Mouse (Mus musculus): ENCODE measurements at regions not wholly inside any gene's neighbourhood (a gene's known extent, or its start where the extent isn't known, plus 50 kb on each side); places are given as distances from the start of the nearest gene placed in this dataset.

- no peak for DNase-seq
Observed at GRCm38 (mm10) chr19:14873986-14874385, 276.1 kb upstream of the Tle4 start.

- DNase-seq = no peak
Observed at GRCm38 (mm10) chr19:14871178-14871867, 273.5 kb upstream of the Tle4 start.

- DNase-seq = peak; percentile 2
Observed at GRCm38 (mm10) chr19:14862654-14863468, 265.0 kb upstream of the Tle4 start.

GRCm38 (mm10) chr19:14855036-14855435 lies 257.2 kb upstream of the Tle4 start:
- DNase-seq = no peak

- DNase-seq = no peak
Observed at GRCm38 (mm10) chr19:14853416-14853815, 255.6 kb upstream of the Tle4 start.

- no peak for DNase-seq
Observed at GRCm38 (mm10) chr19:14849561-14849960, 251.7 kb upstream of the Tle4 start.

GRCm38 (mm10) chr19:14847120-14847519 lies 249.3 kb upstream of the Tle4 start:
- no peak for DNase-seq

- DNase-seq = no peak
Observed at GRCm38 (mm10) chr19:14835629-14836028, 237.8 kb upstream of the Tle4 start.

- DNase-seq = no peak
Observed at GRCm38 (mm10) chr19:14816354-14816753, 218.5 kb upstream of the Tle4 start.

GRCm38 (mm10) chr19:14806787-14807186 lies 208.9 kb upstream of the Tle4 start:
- DNase-seq = no peak

GRCm38 (mm10) chr19:14802909-14803650 lies 205.2 kb upstream of the Tle4 start:
- DNase-seq = no peak

- DNase-seq = no peak
Observed at GRCm38 (mm10) chr19:14801669-14802068, 203.8 kb upstream of the Tle4 start.

GRCm38 (mm10) chr19:14799002-14799401 lies 201.2 kb upstream of the Tle4 start:
- DNase-seq = no peak

GRCm38 (mm10) chr19:14798417-14798816 lies 200.6 kb upstream of the Tle4 start:
- no peak for DNase-seq

- no peak for DNase-seq
Observed at GRCm38 (mm10) chr19:14795910-14796309, 198.1 kb upstream of the Tle4 start.

GRCm38 (mm10) chr19:14789992-14790391 lies 192.1 kb upstream of the Tle4 start:
- no peak for DNase-seq

GRCm38 (mm10) chr19:14788630-14789029 lies 190.8 kb upstream of the Tle4 start:
- no peak for DNase-seq

- no peak for DNase-seq
Observed at GRCm38 (mm10) chr19:14786868-14787267, 189.0 kb upstream of the Tle4 start.

- DNase-seq = no peak
Observed at GRCm38 (mm10) chr19:14785661-14786060, 187.8 kb upstream of the Tle4 start.

GRCm38 (mm10) chr19:14777709-14778108 lies 179.9 kb upstream of the Tle4 start:
- DNase-seq = no peak

GRCm38 (mm10) chr19:14777198-14777597 lies 179.3 kb upstream of the Tle4 start:
- DNase-seq = no peak

- DNase-seq = no peak
Observed at GRCm38 (mm10) chr19:14776791-14777190, 178.9 kb upstream of the Tle4 start.

GRCm38 (mm10) chr19:14772794-14773193 lies 174.9 kb upstream of the Tle4 start:
- DNase-seq = no peak

GRCm38 (mm10) chr19:14752646-14753045 lies 154.8 kb upstream of the Tle4 start:
- no peak for DNase-seq
